Mouse (Mus musculus) adrenal gland, postnatal 25 days (tissue): ENCODE data around the gene Trcg1. TPM values are rescaled to one million over a fixed set of nuclear protein-coding genes. Genes with fewer than 3 reads are reported as not detected.
A peak's percentile ranks its signal among the peaks of the same experiment; 100 is the strongest.

Experiments used
- DNase-seq: peaks from one replicate; pipeline ENCODE4 v3.0.0; 2021; ENCODE audit warnings: mixed read lengths
- total RNA-seq: library from RNA; stranded (reverse); gene quantifications from 2 replicates; pipeline ENCODE4 v1.2.3, GENCODE M21; 2021

Gene Trcg1
- total RNA-seq, 1 experiment from 2014 or later = not detected

DNA sequence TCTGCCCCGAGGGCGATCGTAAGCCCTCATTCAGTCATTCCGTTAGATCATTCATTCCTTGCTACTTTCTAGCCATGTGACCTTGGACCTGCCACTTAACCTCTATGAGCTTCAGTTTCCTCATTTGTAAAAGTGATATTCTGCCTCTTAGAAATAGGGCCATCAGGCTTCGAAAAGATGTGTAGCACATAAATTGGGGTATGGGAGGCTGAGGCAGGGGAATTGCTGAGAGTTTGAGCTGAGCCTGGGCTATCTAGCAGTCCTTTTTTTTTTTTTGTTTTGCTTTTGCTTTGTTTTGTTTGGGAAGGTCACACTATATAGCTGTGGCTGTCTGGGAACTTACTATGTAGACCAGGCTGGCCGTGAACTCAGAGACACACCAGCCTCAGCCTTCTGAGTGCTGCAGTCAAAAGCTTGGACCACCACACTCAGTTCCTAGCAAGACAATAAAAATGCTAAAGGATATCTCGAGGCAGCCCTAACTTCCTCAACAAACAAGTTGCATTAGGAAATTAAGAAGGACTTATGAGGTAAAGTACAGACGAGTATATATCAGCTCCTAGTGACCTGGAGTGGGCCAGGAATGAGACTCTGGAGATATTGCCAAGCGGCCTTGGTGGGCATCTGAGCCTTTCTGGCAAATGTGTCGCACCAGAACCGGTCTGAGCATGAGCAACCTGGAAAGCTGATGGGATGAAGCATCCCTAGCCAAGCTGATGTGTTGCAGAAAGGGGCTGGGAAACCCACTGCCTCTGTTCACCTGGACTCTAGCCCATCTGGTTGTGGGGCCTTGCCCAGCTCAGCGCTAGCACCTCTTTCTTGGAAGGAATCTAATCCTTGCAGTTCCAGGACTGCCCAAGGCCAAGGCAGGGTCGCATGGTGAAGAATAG is 26.7 kb downstream of the Trcg1 start:
- no peak for DNase-seq

DNA sequence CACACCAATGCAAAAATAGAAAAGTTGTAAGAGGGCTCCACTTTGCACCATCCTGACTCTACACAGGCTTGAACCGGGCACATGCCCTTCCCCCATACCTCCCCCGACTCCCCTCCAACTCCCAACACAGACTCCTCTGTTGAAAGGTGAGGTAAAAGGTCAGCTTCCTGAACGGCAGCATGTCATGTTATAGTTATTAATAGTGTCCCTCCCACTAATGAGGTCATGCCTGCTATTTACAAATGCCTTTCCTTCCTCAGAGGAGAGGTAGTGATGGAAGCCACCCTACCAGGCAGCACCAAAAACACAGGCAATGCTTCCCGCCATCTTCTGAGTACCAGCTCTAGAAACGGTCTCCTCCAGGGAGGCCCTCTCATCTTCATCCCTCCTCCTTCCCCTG is 28.8 kb downstream of the Trcg1 start:
- no peak for DNase-seq

DNA sequence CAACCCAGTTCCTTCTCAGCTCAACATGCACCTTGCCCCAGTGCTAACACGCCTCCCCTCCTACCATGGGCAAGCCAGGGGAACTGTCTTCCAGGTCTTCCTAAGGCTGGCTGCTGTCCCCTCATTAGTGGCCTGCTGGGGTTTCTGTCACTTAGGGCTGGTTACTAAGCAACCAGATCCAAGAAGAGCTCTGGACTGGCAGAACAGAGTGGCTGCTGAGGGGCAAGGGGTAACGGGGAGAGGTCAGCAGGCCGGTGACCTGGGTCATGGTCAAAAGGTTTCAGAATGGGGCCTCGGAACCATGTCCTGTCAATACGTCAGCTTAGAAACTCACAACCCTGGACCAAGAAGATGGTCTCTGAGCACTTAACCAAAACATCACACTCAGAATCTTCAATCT is 31.1 kb downstream of the Trcg1 start:
- DNase-seq = no peak

DNA sequence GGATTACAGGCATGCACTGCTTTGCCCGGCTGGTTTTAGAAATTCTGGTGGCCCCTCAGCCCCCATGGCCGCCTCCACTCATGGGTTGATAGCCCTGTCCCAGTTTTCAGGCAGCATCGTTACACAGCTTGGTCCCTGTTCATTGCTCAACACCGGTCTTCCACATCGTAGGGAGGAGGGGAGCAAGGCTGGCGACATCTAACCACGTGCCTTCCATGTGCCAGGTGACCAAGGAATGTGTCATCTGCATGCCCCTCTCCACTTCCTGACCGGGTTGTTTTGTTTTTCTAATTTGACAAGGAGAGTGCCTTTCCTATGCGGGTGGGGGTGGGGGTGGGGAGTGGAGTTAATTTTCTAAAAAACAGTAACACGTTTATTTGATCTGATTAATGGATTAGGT is 31.7 kb downstream of the Trcg1 start:
- DNase-seq = no peak

DNA sequence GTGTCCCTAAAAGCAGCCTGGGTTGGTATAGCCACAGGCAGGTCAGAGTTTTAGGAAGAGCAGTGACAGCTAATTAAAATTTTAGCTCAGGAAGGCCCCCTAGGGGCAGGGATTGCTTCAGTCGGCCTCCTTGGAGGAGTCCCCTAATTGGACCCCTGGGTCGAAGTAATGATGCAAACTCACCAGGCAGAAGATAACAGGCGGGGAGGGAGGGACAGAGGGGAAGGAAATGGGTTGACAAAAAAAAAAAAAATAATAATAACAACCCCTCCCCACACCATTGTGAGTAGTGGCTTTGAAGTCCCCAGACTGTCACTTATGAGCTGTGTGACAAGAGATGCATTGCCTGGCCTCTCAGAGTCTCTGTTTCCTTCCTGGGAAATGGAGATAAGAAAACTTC is 32.2 kb downstream of the Trcg1 start:
- no peak for DNase-seq

DNA sequence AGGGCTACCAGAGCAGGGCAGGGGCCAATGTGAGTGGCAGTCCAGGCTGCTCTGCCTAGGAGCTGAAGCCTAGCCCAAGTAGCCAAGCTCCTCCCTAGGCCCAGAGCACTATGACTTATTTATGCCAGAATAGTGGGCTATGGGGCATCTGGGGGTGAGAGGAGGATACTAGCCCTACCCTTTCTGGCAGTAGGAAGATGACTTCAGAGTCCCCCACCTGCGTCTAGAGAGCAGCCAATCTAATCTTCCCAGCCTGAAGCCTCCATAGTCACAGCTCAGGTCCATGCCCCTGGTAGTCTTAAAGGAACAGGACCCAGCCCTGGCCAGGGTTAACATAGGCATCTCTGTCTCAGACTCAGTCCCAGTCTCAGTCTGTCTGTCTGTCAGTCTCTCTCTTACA is 33.0 kb downstream of the Trcg1 start:
- DNase-seq = no peak

DNA sequence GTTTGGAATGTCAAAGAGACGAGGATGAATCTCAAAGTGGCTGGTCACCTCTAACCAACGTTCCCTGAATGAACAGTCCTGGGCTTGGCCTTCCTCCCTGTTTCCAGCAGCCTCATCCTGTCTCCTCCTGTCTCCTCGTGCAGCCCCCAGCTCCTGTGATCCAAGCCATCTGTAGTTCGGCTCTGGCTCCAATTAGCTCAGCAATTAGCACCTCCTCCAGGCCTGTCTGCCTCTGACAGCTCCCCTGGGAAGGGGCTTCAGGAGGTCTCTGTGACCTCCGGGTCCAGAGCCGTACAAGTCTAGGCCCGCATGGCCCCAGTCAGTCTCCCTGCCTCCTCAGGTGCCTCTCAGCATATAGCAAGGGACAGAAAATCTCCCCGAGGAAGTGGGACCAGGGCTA is 34.0 kb downstream of the Trcg1 start:
- DNase-seq = no peak

DNA sequence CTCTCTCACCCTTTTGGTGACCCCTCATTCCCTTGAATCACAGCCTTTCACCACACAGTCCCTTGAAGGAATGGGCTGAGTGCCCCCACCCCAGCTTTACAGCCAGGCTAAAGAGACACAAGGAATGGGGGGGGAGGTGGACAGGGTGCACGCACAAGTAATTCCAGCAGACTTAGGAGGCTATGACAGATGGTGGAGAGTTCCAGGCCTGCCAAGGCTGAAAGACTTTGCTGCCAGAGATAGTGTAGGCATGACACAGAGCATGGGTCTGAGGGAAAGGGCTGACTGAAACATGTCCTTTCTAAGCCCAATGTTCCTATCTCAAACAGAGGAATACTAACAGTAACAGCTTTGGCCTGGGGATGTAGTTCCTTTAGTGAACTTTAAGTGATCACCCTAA is 34.7 kb downstream of the Trcg1 start:
- no peak for DNase-seq

DNA sequence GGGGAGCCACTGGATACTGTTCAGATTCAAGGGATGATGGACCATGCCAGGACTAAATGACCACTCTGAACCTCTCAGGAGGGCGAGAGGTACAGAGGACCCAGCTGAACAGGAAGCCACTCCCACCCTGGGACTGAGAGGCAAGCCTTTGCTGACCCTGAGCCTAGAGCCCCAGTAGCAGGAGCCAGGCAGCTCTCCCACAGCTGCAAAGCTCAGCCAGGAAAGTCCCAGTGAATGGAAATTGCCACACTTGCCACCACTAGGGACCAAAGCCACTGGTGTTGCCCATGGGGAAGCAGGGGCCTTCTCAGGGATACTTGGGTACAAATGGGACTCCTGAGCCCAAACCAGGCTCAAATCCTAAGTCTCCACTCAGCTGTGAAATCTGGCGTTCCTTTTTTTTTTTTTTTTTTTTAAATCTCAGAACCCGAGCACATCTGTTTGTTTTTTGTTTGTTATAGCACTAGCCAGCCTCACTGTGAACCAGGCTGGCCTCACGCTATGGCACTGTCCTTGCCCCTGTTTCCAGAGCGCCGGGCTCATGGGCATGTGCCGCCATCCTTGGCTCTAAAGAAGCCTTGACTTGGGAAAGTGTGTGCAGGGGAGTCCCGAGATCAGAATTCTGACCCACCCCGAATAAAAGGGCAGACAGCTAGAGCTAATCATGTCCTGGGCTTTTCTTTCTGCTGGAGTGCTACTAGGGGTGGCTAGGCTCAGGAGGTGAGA is 35.6 kb downstream of the Trcg1 start:
- DNase-seq = no peak

DNA sequence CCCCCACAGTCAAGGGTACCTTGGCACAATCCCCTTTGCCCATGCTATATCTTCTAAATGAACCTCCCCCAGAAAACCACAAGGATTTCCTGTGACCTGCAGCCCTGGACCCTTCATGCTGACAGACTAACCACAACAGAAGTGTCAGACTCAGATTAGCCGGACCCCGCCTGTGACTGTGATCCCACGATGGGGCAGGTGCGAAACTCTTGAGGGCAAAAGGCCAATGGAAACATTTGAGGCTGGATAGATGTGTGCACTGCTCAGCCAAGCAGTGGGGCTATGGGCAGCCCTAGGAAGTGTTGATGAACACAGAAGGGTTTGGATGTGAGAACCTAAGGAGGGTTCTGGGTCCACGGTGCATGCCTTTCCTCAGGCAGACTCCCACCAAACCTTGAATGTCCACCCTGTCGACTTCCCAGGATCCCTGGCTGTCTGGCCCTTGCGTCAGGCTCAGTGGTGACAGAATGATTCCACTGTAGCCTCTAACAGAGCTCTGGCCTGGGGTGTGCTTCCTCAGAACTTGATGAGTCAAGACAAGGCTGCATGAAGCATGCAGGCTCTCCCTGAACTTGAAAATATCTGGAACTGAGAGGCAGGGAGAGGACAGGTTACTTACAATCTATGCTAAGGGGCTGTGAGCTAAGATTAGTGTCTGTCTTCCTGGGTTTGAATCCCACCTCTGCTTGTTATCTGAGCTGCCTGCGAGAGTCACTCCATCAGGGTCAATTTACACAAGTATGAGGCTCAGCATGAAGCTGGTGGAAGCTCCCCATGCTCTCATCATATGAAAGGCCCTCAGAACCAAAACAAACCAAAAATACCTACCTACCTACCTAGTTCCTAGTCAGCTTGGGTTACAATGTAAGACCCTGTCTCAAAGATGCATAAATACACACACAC is 36.8 kb downstream of the Trcg1 start:
- DNase-seq = no peak

DNA sequence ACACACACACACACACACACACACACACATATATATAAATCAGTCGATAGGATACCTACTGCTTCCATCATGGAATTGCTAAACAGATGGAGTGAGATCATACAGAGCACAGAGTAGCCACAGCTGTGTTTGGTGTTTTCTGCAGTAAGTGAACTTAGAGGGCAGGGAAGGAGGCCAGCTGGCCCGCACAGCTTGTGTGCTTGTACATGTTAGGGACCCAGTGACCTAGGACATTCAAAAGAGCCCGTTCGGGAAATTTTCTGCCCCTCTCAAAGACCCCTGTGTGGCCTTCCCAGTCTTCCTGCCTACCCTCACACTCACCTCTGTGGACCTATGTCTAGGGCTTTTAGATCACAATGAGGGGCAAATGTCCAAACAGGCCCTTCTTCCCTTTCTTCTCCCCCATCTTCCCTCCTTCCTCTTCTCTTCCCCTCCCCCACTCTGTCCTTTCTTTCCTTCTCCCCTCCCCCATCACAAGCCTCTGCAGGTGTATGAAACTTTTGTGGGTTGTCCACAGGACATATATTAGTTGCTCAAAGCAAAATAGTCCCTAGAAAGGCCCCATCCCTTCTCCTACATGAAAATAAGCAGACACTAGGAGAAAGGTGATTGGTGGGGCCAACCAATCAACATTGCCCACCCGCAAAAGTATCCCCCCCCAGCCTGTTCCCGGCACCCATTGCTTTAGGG is 37.6 kb downstream of the Trcg1 start:
- DNase-seq = no peak

DNA sequence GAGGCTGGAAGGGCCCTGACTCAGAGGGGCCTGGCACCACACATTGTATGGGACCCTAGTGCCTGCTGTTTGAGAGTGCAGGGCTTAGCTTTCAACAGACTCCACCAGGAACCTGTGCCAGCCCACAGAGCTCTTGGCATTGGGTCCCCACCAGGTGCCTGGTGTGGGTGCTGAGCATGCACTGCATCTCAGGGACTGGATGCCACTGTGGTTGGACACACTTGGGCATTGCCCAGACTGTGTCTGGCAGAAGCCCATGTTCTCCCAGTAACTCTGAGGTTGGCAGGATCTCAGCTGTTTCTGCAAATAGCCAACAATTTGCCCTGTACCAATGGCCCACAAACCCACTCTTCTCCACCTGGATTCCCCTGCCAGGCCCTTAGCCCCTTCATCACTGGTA is 40.0 kb downstream of the Trcg1 start:
- DNase-seq = no peak

DNA sequence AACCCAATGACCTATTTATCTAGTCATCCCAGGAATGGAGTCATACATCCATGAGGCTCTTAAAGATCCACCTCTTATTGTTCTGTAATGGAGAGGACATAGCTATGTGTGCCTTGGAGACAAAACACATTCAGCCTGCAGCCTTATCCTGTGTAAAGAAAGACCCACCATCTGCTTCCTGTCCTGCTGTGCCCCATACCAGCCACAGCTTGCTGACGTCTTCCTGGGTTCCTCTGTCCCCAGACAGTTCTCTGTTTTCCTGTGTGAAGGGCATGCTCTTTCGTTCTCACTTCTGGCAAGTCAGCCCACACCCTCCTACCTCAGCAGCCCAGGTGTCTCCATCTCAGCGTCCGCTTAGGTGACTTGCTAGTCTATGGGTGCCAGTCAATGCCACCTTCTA is 41.9 kb downstream of the Trcg1 start:
- DNase-seq = no peak

DNA sequence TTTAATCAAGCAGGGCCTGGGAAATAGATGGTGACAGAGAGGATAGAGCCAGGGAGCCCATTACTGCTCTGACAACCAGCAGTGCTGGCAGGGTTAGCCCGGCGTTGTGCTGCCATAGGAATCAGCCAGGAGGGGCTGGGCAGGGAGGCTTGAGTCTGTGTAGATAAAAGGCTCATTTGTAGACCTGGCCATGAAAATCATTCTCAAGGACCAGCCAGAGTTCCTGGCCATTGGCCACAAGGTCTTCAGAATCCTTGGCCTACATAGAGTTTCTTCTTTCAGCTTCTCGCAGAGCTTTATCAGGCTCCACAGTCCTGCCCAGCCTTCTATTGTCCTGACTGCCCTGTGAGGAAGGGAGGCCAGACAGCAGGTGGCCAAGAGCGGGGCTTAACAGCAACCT is 43.1 kb downstream of the Trcg1 start:
- peak; percentile 43 for DNase-seq

DNA sequence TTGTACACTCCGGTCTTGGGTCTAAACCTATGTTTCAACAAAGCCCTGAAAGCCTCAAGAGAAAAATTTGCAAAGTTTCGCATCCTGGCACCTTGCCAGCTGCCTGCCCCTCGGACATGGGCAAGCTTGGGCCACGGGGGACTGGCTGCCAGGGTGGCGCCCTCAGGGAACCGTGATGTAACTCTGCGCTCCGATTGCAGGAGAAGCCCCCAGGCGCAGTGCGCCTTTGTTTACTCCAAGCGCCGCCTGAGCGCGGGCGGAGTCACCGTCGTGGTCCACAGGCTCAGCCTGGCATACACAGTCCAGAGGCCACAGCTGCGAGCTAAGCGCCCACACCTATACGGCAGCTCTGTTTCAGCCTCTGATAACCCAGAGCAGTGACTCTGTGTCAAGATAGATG is 45.2 kb downstream of the Trcg1 start:
- peak; percentile 39 for DNase-seq

DNA sequence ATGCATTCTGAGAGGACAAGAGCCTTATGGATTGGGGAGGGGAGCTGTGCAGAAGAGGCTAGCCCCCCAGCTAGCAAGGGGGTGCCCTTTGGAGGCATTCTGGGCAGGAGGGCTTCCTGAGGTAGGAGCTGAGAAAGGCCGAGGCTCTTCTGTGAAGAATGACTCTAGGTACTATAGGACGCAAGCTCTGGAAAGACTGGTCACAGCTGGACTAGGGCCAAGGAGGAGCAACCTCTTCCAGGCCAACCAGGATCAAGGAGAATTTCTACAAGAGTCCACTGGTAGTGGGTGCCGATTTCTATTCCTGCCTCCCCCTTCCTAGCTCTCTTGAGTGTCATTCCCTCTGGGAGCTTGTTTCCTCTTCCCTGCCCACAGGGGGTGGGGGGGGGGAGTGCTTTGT is 46.3 kb downstream of the Trcg1 start:
- no peak for DNase-seq

DNA sequence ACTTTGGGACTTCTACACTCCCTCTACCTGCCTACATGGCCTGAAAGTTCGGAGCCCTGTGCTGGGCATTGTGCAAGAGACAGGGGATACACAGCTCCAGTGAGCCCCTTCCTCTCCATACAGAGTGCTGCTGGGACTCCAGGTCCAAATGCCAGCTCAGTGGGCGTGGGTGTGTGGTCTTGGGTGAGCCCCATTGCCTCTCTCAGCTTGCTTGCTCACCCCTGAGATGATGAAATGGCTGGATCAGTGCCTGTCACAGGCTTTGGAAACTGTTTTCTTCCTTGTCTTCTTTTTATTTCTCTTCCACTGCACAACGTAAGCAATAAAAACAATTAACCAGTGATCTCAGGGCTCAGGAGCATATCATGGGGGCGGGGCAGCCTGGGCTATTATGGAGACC is 47.0 kb downstream of the Trcg1 start:
- DNase-seq = no peak

DNA sequence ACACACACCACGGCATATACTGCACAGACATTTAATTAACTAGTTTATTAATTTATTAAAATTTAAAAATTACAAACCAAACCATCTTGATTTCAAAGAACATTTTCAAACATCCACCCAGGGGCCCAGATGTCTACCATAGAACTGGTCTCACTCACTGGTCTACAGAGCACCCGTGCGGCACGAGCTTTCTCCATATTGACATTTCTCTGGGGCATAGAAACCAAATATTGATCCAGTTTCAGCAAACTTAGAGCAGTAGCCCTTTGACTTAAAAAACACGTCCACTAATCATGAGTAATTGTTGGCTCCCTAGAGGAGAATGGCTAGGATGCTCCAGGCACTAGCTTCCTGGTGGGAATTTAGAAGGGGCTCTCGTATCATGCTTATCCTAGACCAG is 50.8 kb downstream of the Trcg1 start:
- DNase-seq = no peak

DNA sequence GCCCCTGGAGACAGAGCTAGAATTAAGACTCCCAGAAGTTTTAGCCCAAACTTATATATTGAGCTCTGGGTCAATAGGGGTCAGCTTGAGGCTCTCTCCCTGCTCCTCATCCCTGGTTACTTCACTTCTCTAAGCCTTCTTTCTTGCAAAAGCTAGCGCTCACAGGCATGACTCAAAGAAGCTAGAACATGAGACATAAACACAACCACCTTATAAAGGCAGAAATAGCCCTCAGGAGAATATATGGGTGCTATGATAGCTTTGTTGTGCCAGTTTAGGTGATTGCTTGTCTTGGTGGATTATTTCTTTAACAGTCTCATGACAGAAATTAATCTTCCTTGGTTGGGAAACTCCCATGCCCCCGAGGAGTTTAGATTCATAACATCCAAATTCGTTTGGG is 58.5 kb downstream of the Trcg1 start:
- no peak for DNase-seq

DNA sequence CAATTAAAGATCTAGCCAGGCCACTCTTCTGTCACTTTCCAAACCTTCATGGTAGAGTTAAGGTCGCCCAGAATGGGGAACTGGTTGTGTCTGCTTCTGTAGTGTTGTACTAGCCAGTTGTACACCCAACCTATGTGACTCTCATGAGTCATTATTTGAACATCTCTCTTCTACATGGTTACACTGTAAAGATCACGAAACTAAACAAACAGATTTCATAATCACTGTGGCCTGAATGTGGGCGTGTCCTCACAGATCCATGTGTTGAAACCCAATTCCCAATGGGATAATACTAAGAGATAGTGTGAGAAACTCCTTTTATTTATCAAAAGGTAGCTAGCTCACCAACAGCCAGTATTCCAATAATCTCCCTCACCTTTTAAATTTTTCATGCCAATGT is 59.3 kb downstream of the Trcg1 start:
- no peak for DNase-seq

DNA sequence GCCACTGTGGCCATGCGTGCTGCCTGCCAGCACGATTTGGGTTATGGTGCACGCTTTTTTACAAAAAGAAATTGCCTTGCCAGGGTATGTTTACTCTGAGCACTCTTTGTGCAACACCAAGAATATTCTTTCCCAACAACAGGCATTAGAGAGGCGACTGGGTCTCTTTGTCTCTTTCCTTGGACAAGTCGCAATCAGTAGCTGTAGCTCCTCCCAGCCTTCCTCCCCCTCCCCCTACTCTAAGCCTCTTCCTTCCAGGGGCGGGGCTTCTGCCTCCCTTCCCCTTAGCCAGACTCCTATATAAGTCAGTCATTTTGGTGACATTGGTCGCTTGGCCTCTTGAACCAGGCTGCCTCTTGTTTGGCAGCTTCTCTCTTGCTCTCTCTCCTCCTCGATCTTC is 59.9 kb downstream of the Trcg1 start:
- no peak for DNase-seq

DNA sequence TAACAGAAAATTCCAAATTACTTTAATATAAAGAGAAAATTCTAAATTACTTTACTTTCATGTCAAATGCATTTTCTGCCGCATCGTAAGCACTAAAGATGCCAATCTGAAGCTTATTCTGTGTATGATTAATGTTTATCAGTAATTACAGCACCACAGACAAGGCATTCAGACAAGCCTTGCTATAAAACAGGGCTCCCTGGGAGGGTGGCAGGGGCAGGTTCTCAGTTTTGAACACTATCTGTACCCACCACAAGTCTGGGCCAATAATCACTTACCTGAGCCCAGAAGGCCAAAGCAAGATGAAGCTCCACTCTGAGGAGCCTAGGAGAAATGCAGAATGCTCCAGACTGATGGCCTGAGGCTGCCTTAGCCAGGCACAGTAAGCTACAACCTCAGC is 61.6 kb downstream of the Trcg1 start:
- no peak for DNase-seq
